Mouse (Mus musculus): ENCODE data around the gene Gdpgp1.

The Gdpgp1 gene

DNA sequence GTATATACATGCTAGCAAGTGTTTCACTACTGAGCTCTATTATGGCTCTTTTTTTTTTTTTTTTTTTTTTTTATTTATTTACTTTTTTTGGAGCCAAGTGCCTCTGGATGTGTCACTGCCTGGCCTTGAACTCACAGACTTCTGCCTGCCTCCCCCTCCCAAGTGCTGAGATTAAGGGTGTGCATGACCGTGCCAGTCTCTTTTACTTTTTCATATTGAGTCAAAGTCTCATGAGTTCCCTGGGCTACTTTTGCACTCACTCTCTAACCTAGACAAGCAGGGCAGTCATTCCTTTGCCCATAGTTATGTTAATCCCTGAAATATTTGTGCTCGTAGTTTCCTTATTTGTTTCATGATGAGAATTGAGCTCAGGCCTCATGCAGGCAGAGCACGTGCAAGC lies 49.0 kb downstream of the Gdpgp1 start:
- DNase-seq = no peak

DNA sequence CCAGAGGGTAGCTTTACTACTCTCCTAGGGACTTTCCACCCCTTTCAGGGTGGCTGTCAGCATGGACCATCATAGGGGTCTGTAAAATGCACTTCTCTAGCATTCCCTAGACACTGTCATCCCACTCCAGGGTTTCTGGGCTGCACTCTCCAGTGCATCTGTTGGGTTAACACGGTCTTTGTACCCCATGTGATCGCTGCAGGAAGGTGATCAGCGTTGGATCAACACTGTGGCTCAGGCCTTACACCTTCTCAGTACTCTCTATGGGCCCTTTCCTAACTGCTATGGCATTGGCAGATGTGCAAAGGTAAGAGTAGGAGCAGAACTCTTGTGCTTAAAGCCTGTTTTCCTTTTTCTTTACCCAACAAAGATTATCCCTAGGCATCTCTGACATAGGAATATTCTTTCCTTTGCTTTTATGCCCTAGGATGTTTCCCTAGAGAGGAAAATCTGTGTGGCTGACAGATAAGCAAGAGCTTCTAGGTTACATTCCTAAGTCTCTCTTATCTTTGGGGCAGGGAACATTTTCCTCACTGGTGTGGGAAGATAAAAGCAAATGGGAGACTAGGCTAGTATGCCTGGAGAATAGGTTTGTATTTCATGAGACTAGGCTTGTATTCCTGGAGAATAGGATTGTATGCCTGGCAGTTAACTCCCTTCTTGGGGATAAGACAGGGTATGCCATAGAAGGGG lies 50.7 kb downstream of the Gdpgp1 start:
- DNase-seq = no peak

DNA sequence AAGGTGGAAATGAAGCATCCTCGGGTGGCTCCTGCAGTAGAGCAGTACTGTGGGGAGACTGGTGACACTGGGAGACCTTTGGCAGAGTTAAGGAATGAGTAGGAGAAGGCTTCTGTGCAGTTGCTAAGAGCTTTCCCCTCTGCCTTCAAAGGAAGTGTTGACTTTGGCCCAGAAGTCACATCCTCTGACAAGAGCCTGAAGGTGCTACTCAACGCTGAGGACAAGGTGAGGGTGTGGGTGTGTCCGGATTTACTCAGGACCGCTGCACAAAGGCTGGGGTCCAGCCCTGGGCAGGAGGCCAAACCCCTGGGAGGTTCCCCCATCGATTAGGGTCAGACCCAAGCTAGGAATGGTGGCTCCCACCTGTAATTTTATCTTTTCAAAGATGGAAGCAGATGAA lies 51.7 kb downstream of the Gdpgp1 start:
- DNase-seq = no peak

DNA sequence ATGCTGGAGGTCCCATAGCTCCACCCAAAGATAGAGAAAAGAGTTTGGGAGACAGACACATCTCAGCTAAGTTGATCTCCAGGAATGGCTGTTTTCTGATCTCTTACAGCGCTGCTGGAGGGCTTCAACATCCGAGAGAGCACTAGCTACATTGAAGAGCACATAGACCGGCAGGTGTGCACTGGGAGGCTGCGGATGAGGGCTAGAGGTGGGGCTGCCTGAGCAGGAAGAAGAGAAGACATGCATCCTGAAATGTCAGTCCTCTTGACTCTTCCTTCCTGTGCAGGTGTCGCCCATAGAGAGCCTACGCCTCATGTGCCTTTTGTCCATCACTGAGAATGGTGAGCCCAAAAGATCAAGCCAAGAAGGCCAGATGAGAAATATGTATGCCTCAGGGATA lies 53.1 kb downstream of the Gdpgp1 start:
- no peak for DNase-seq

DNA sequence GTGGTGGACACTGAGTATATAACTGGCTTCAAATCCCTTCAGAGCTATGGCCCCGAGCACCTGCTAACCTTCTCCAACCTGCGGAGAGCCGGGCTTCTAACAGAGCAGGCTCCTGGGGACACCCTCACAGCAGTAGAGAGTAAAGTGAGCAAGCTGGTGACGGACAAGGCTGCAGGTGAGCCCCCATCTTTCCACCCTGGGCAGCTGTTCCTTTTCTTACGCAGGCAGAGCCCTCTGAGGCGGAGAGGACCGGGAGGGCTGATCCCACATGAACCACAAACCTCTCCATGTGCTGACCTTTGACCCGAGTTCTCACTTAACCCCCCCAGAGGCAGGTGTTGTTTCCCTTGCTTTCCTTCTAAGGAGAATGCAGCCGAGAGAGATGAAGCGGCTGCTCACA lies 55.1 kb downstream of the Gdpgp1 start:
- DNase-seq = no peak

Measured in cerebellum, adult 8-10 months (tissue).